Mouse (Mus musculus) cerebellum, adult 2 months (tissue): ENCODE data around the gene Dusp5.

ENCODE experiments used
- CTCF ChIP-seq: fragments of 200-500 bp; IDR thresholded peaks from 2 replicates; pipeline ENCODE4 v1.5.1; 2011; ENCODE audit warnings: low read depth, mild to moderate bottlenecking, control low read depth, low read length, moderate library complexity, borderline replicate concordance; ENCODE audit not compliant: insufficient read depth
- POLR2A ChIP-seq: fragments of 200-500 bp; IDR thresholded peaks from 2 replicates; pipeline ENCODE4 v1.6.1; 2011; ENCODE audit warnings: low read length, control low read depth, borderline replicate concordance; ENCODE audit not compliant: insufficient read depth

DNA sequence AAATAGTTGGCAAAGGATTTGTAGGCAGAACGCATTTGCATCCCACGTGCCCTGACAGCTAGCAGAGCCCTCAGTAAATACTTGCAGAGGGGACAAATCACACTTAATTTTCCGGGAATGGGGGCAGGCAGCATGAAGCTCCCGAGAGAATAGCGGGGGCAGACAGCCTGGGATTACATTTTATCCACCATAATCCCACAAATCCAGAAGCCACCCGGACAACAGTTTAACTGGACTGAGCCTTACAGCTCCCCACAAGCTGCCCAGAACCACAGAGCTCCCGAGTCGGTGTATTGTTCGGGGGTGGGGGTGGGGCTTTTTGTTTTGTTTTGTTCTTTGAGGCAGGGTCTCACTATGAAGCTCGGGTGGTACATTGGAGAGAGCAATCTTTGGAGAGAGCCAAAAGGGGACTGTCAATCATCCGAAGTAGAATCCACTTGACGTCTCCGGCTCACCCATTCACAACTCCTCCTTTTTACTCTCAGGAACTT is 733 bp upstream of the Dusp5 start:
- no peak for TF ChIP-seq POLR2A
- no peak for TF ChIP-seq CTCF
